13 mouse cellular contexts compared by ENCODE assay signal in genomic region chr10:8878824-8879223, GRCm38 (mm10). TPM values are rescaled to one million over a fixed set of nuclear protein-coding genes. Genes with fewer than 3 reads are reported as not detected.
DNase-seq lines count a peak whose midpoint lies in the region; ATAC-seq and TF ChIP-seq lines count a peak whose summit lies in the region.
"Had no signal": no experiment of that assay in that cellular context is flagged by ENCODE, and none has a peak within 500 bp of the region (broad histone marks: within the 10 kb centered on the region; RNA-seq: fewer than 3 reads in every experiment).

No protein-coding gene starts in this region.

- TF ChIP-seq EP300 in liver, postnatal 0 days (IDR thresholded peaks at IDR 0.05; ENCODE audit: low read depth), result no peak

- peak overlapping the region; percentile 45 for H3K4me2 ChIP-seq in heart, embryonic 13.5 days
- H3K4me2 ChIP-seq in liver, postnatal 0 days (ENCODE audit: low read depth, low read length), result peak overlapping the region; percentile 33; the same call in 1 of the 2 replicates
- H3K4me2 ChIP-seq in forebrain, embryonic 15.5 days (replicated peaks), result no peak overlapping the region
- H3K4me2 ChIP-seq: midbrain, embryonic 15.5 days had no signal

- peaks cover 3% of the 10 kb centered on the region; the same call in 1 of the 2 replicates for H3K36me3 ChIP-seq in heart, embryonic 13.5 days
- H3K36me3 ChIP-seq in E14TG2a.4 (ENCODE audit: insufficient read depth, low read length), result 0 out of 2 replicates have a peak, but pooled peaks cover 6% of the 10 kb centered on the region
- no peaks in the 10 kb centered on the region for H3K36me3 ChIP-seq in liver, postnatal 0 days (replicated peaks; ENCODE audit: insufficient read depth, low read length)
- H3K36me3 ChIP-seq in hindbrain, embryonic 10.5 days, result peaks cover 15% of the 10 kb centered on the region; the same call in 1 of the 2 replicates
- H3K36me3 ChIP-seq in forebrain, embryonic 15.5 days, result no peaks in the 10 kb centered on the region
- H3K36me3 ChIP-seq: midbrain, embryonic 15.5 days had no signal

- H3K9me3 ChIP-seq in heart, embryonic 13.5 days, result 0 out of 2 replicates have a peak, but pooled peaks cover 3% of the 10 kb centered on the region
- no peaks in the 10 kb centered on the region for H3K9me3 ChIP-seq in E14TG2a.4 (ENCODE audit: low read length)
- H3K9me3 ChIP-seq in liver, postnatal 0 days (ENCODE audit: low read length), result no peaks in the 10 kb centered on the region
- no peaks in the 10 kb centered on the region for H3K9me3 ChIP-seq in hindbrain, embryonic 10.5 days
- no peaks in the 10 kb centered on the region for H3K9me3 ChIP-seq in forebrain, embryonic 15.5 days
- H3K9me3 ChIP-seq: midbrain, embryonic 15.5 days had no signal

- H3K27ac ChIP-seq in heart, embryonic 13.5 days (replicated peaks), result no peak overlapping the region
- H3K27ac ChIP-seq in liver, postnatal 0 days (ENCODE audit: low read depth), result no peak overlapping the region
- H3K27ac ChIP-seq in layer of hippocampus, adult 2 months, result no peak overlapping the region
- no peak overlapping the region for H3K27ac ChIP-seq in hindbrain, embryonic 10.5 days
- H3K27ac ChIP-seq in forebrain, embryonic 15.5 days (replicated peaks), result no peak overlapping the region
- H3K27ac ChIP-seq: midbrain, embryonic 15.5 days had no signal

- 29% methylated on average over 9 of the region's 9 CpGs for WGBS in heart, embryonic 13.5 days
- 20% methylated on average over 9 of the region's 9 CpGs for WGBS in liver, postnatal 0 days (ENCODE audit: insufficient replicate concordance)
- 37% methylated on average over 9 of the region's 9 CpGs for WGBS in hindbrain, embryonic 10.5 days
- 46% methylated on average over 9 of the region's 9 CpGs for WGBS in forebrain, embryonic 15.5 days

- DNase-seq in heart, postnatal 25 days (ENCODE audit: low spot score), result no peak
- DNase-seq in liver, postnatal 0 days, result no peak
- DNase-seq in layer of hippocampus, adult 2 months (ENCODE audit: low spot score in 2 of 2), result no peak
- no peak for DNase-seq in hindbrain, embryonic 10.5 days (ENCODE audit: low spot score)
- DNase-seq: adrenal gland, adult 2 months; B cell, adult 2 months; kidney, adult 2 months had no signal

- H3K4me3 ChIP-seq in heart, embryonic 13.5 days, result no peak overlapping the region
- peak overlapping the region; percentile 56 for H3K4me3 ChIP-seq in E14TG2a.4 (replicated peaks; ENCODE audit: low read length)
- no peak overlapping the region for H3K4me3 ChIP-seq in liver, postnatal 0 days (ENCODE audit: low read depth, low read length)
- no peak overlapping the region for H3K4me3 ChIP-seq in layer of hippocampus, adult 2 months
- H3K4me3 ChIP-seq in hindbrain, embryonic 10.5 days, result no peak overlapping the region
- H3K4me3 ChIP-seq in forebrain, embryonic 15.5 days, result no peak overlapping the region
- H3K4me3 ChIP-seq: midbrain, embryonic 15.5 days had no signal

- no peaks in the 10 kb centered on the region for H3K27me3 ChIP-seq in heart, embryonic 13.5 days (replicated peaks)
- no peaks in the 10 kb centered on the region for H3K27me3 ChIP-seq in E14TG2a.4 (ENCODE audit: insufficient read depth, low read length)
- H3K27me3 ChIP-seq in liver, postnatal 0 days (ENCODE audit: insufficient read depth, low read length), result no peaks in the 10 kb centered on the region
- H3K27me3 ChIP-seq in hindbrain, embryonic 10.5 days (ENCODE audit: insufficient read depth, poor library complexity, severe bottlenecking), result no peaks in the 10 kb centered on the region
- no peaks in the 10 kb centered on the region for H3K27me3 ChIP-seq in forebrain, embryonic 15.5 days
- H3K27me3 ChIP-seq: midbrain, embryonic 15.5 days; Patski had no signal

- intact Hi-C loops in heart, postnatal 25 days (cut with DNase I), result no loop called here

- no peak overlapping the region for H3K9ac ChIP-seq in heart, embryonic 13.5 days
- no peak overlapping the region for H3K9ac ChIP-seq in liver, postnatal 0 days (replicated peaks)
- H3K9ac ChIP-seq in forebrain, embryonic 15.5 days (replicated peaks), result no peak overlapping the region
- H3K9ac ChIP-seq: midbrain, embryonic 15.5 days had no signal

- no peak for ATAC-seq in heart, embryonic 13.5 days (ENCODE audit: extremely low read depth, insufficient number of reproducible peaks, low FRiP score, low TSS enrichment)
- ATAC-seq in granulocyte monocyte progenitor cell, adult 5-6 weeks (replicated peaks; ENCODE audit: poor library complexity, severe bottlenecking), result peak; percentile 58
- ATAC-seq in liver, postnatal 0 days, result no peak
- ATAC-seq in forebrain, embryonic 15.5 days (replicated peaks), result no peak; the same call in 1 of the 2 replicates
- ATAC-seq: midbrain, embryonic 15.5 days; Patski had no signal

- peaks cover 38% of the 10 kb centered on the region for H3K4me1 ChIP-seq in heart, embryonic 13.5 days
- H3K4me1 ChIP-seq in E14TG2a.4 (replicated peaks; ENCODE audit: low read depth, low read length), result peaks cover 71% of the 10 kb centered on the region
- peaks cover 19% of the 10 kb centered on the region; the same call in 1 of the 2 replicates for H3K4me1 ChIP-seq in liver, postnatal 0 days (ENCODE audit: insufficient read depth)
- peaks cover 34% of the 10 kb centered on the region for H3K4me1 ChIP-seq in hindbrain, embryonic 10.5 days (replicated peaks)
- no peaks in the 10 kb centered on the region for H3K4me1 ChIP-seq in forebrain, embryonic 15.5 days
- H3K4me1 ChIP-seq: midbrain, embryonic 15.5 days had no signal

- TF ChIP-seq CTCF in E14TG2a.4 (conservative IDR thresholded peaks at IDR 0.05; ENCODE audit: low read length), result no peak
- no peak for TF ChIP-seq CTCF in liver, postnatal 0 days (IDR thresholded peaks at IDR 0.05; ENCODE audit: low read depth)
- TF ChIP-seq CTCF in layer of hippocampus, adult 2 months (conservative IDR thresholded peaks at IDR 0.05), result no peak

RNA-seq across cellular contexts. Expression of gene Sash1, which starts 7.0 kb away (rescaled TPM):
- polyA plus RNA-seq in heart, embryonic 13.5 days (2015; fragmentation: Nextera tagmentation; extraction: Ambion mirVana), result 3.3 and 3.5 TPM in 2 replicates
- 10 to 100 TPM; 26.8 to 31.1 TPM for total RNA-seq in heart, postnatal 25 days (2021)
- total RNA-seq in granulocyte monocyte progenitor cell, adult 5-6 weeks (2014; fragmentation: Nextera tagmentation), result 1.9 and 2.4 TPM in 2 replicates
- 2.1 and 2.4 TPM in 2 replicates for total RNA-seq in granulocyte monocyte progenitor cell, adult 5-6 weeks (2017)
- polyA plus RNA-seq in liver, postnatal 0 days (2015; fragmentation: Nextera tagmentation; extraction: Ambion mirVana), result 1.9 and 2.2 TPM in 2 replicates
- 10 to 100 TPM; 75.7 to 86.0 TPM for total RNA-seq in layer of hippocampus, adult 2 months (2021)
- 3.5 and 3.9 TPM in 2 replicates for polyA plus RNA-seq in hindbrain, embryonic 10.5 days (2016; fragmentation: Nextera tagmentation; extraction: Ambion mirVana)
- 1.7 TPM in 2 replicates for polyA plus RNA-seq in forebrain, embryonic 15.5 days (2015; fragmentation: Nextera tagmentation; extraction: Ambion mirVana)
